Mouse (Mus musculus) right cerebral cortex, postnatal 10 days (tissue): ENCODE results near the gene Lasp1.
"Not testable (repeated sequence)": the region's sequence is repeated elsewhere in the genome, so short reads cannot be mapped to it uniquely, and the experiment has no call there.

Source experiments
- DNase-seq, 2 experiments: peaks; one replicate each; pipeline ENCODE4 v3.0.0; 2021; ENCODE audit warnings: low spot score in 2 of 2

Gene Lasp1

DNA sequence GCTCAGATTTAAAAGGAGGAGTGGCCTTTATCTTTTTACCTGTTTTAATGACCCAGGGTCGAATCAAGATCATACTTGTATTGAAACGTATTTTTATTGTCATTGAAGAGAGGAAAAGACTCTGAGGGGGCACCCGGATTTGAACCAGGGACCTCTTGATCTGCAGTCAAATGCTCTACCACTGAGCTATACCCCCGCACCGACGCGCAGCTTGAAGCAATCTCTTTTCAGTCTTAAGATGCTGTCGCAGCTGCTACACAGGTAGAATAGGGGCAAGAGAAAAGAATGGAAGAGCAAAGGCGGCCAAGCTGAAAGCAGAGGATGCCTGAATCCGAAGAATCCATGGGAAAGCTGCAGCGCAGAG lies at the start of gene Lasp1:
Gene Lasp1, plus strand, starts transcription at position 219 of the 364 bp plus-strand sequence.
- DNase-seq: peak; percentile 92 to 93

GRCm38 (mm10) chr11:97753277-97753676 lies 45.5 kb upstream of the Lasp1 start:
- DNase-seq: no peak

DNA sequence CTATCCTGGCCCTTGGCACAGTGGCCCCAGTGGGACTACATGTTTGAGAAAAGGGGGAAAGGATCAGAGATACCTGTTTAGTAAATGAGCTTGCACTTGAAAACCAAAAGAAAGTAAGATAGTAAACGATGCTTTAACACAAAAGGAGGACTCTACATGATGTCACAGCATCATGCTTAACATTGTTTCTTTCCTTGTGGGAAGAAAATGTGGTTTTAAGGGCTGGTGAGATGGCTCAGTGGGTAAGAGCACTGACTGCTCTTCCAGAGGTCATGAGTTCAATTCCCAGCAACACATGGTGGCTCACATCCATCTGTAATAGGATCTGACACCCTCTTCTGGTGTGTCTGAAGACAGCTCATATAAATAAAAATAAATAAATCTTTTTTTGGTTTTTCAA lies 40.7 kb upstream of the Lasp1 start:
- DNase-seq: no peak

- no peak for DNase-seq
Measured at GRCm38 (mm10) chr11:97758942-97759341, 39.9 kb upstream of the Lasp1 start.

DNA sequence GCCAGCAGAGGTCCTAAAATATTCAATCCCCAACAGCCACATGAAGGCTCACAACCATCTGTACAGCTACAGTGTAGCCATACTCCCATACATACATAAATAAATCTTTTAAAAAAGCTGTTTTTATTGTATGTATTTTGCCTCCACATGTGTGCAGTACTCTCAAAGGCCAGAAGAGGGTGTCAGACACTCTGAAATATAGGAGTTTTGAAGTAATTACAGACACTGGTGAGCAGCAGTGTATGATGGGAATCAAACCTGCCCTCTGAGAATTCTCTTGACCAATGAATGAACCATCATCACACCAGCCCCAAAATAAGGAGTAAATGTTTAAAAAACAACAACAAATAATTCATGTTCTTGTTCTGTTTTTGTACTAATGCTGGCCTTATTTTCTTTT lies 37.2 kb upstream of the Lasp1 start:
- DNase-seq: no peak

DNA sequence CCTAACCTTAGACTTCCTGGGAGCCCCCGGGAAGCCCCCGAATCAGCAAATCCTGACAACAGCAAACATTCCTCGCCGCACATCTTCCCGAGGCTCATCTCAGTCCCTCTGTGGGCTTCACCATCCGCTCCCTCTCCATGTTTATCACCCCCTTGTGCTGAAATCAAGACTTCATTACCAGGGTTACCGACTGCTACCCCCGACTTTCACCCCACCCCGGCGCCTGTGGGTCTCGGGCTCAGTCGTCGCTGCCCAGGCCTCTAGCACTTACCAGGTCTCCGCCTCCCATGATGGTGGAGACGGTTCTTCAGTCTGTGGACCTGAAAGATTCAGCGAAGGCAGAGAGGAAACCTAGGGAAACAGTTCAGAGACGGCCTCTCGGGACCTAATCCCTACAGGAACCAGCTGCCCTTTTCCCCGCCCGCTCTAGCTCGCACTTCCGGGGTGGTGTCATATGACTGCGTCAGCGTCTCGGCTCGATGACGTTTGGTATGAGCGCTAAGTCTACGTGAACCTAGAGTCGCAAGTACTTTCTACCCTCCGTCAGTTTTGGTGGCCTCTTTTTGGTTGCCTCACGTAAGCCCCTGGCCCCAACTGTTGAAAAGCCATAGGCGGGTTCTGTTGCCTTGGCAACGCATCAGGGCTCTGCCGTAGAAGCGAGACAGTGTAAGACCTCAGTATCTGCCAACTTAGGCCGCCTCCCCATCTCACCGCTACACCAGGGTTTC lies 32.5 kb upstream of the Lasp1 start, which contains the start of gene Cwc25:
Gene Cwc25, minus strand, starts transcription at position 403 of the 728 bp plus-strand sequence.
- peak; percentile 97 to 98 for DNase-seq

GRCm38 (mm10) chr11:97769704-97770103 lies 29.1 kb upstream of the Lasp1 start:
- no peak for DNase-seq

- DNase-seq: no peak
Measured at GRCm38 (mm10) chr11:97771410-97771809, 27.4 kb upstream of the Lasp1 start.

- no peak for DNase-seq
Measured at GRCm38 (mm10) chr11:97775186-97775585, 23.6 kb upstream of the Lasp1 start.

GRCm38 (mm10) chr11:97775808-97776496 lies 22.8 kb upstream of the Lasp1 start, which contains the start of gene 1700001P01Rik:
TSS of gene 1700001P01Rik (minus strand) at chr11:97775918.
- DNase-seq: no peak

GRCm38 (mm10) chr11:97776497-97777128 lies 22.2 kb upstream of the Lasp1 start:
- no peak for DNase-seq

GRCm38 (mm10) chr11:97777129-97777529 lies 21.7 kb upstream of the Lasp1 start:
- no peak for DNase-seq

DNA sequence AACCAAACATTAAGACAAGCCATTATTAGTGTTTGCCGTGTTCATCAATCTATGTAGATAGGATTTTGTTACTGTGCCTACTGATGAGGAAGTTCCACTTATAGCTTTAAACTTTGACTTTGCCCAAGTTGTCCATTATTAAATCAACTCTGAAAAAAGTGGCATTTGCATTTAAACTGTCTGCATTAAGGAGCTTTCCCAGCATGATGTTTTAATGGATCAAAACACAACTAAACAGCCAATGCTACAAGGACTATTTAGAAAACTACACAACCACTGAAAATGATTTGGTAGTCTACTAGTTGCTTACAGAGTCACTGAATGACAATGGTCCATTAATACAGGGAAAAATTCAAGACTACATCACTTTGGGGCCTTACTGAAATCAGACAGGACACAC lies 19.9 kb upstream of the Lasp1 start:
- no peak for DNase-seq

DNA sequence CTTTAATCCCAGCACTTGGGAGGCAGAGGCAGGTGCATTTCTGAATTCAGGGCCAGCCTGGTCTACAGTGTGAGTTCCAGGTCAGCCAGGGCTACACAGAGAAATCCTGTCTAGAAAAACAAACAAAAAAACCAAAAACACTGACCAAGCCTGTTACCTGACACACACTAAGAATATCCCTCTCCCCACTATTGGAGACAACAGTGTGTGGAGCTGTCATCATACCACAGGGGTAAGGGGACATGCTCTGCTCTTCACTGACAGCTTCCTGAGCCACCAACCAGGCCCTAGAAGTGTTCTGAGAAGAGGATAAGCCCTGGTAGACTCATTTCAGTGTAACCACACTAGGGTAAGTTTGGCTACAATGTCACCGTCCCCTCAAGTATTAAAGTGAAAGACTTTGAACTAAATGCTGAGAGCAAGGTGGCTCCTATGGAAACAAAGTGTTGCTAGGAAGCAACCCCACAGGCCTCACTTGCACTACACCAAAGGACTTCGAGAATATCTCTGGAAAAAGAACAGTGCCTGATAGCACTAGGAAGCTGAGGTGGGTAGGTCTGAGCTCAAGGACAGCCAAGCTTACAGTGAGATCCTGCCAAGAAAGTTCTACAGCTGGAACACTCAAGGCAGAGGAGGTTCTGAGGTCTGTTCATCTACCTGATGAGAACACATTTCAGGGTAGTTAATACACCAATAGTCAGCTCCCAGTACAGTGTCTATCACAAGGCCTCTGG lies 18.7 kb upstream of the Lasp1 start:
- DNase-seq: no peak

GRCm38 (mm10) chr11:97781478-97781831 lies 17.3 kb upstream of the Lasp1 start:
- DNase-seq: no peak

GRCm38 (mm10) chr11:97781832-97782563 lies 16.8 kb upstream of the Lasp1 start, which contains the start of gene Rpl23:
TSS of gene Rpl23 (minus strand) at chr11:97782437.
- DNase-seq: peak; percentile 100

GRCm38 (mm10) chr11:97782564-97782895 lies 16.3 kb upstream of the Lasp1 start:
- DNase-seq: no peak

- DNase-seq: no peak
Measured at GRCm38 (mm10) chr11:97787961-97788360, 10.8 kb upstream of the Lasp1 start.

DNA sequence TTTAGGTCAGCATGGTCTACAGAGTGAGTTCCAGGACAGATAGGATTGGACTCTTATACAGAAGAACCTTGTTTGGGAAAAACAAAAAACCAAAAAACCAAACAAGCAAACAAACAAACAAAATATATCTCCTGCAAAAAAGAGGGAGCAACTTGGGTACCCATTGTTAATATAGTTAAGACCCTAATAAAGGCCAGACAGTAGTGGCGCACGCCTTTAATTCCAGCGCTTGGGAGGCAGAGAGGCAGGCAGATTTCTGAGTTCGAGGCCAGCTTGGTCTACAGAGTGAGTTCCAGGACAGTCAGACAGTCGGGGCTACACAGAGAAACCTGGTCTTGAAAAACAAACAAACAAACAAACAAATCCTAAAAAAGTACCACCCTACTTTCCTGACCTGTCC lies 9.1 kb upstream of the Lasp1 start:
- no peak for DNase-seq

GRCm38 (mm10) chr11:97790778-97791438 lies 7.9 kb upstream of the Lasp1 start:
- not testable (repeated sequence) for DNase-seq

- DNase-seq: no peak
Measured at GRCm38 (mm10) chr11:97793165-97793564, 5.6 kb upstream of the Lasp1 start.
